Mouse (Mus musculus): Measurements from ENCODE around the gene Olfr329-ps.
"Not testable (repeated sequence)": the region's sequence is repeated elsewhere in the genome, so short reads cannot be mapped to it uniquely, and the experiment has no call there.

DNA sequence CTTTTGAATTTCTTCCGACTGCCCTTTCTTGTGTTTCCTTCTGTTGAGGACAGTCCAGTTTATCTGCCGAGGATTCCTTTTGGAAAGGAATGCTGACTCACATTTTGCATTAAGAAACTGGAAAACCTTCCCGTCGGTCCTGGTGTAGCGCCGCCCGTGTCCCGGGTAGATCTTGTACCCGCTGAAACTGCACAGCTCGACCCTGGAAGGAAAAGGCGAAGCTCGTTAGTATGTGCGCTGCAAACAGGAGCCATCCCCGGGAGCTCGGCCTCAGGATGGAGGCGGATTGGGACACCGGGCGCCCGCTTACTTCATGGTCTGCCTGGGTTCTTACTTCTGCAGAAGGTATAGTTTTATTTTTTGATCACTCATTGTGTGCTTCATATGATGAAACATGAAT, 37.2 kb downstream of the Olfr329-ps start:
- TF ChIP-seq CTCF (IDR thresholded peaks at IDR 0.05; ENCODE audit: borderline replicate concordance, insufficient read depth, low read length); POLR2A (IDR thresholded peaks at IDR 0.05; ENCODE audit: low read depth, low read length): not testable (repeated sequence)

Measured in embryonic fibroblast, embryonic 13.5 days (primary cell).